Mouse (Mus musculus) hindlimb bud, embryonic 11.5 days (tissue): ENCODE data around the gene Camkv.

Experiments used
- DNase-seq: peaks from one replicate; pipeline ENCODE4 v3.0.0-alpha.2; 2012; ENCODE audit warnings: low read depth, low spot score; ENCODE audit errors: extremely low spot score

Camkv gene

DNA sequence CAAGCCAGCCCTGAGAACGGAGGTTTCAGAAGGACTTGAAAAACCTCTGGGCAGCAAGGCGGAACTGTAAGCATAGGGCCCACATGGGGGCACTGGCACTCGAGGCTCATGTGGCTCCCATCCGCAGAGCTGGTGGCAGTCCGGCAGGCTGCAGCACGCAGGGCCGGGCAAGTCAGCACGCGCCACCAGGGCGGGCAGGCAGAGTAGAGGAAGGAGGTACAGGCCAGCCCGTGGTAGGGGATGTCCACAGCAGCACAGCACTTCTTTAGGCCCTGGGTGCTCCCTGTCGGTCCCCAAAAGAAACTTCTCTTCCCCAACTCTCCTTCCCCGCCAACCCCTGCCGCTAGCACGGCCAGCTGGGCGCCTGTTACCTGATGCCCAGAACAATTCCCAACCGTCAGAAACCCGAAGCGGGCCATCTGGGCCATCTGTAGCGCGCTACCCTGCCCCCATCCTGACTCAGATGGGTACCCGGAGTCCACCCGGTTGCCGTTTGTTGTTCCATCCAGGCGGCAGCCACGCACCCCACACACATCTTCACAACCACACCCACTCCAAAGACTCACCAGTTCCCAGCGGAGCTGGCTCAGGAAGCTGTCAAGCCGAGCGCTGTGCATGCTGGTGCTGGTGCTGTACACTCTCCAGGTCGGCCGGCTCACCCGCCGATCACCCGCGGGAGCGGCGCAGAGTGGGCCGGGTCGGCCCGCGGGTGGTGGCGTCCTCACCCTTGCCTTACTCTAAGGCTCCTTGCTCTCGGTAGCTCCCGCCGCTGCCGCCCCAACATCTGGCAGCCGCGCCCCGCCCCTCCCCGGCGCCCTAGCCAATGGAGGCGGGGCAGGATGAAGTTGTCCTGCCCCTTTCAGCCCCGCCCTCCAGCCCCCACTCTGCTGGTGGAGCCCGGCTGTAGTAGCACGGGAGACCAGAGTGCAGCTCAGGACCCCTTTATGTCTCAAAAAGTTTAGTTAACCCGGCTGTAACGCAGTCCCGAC lies 50.0 kb downstream of the Camkv start, which contains the start of gene Inka1:
Inka1 (minus strand) TSS at position 749 of the 989 bp plus-strand sequence.
- no peak for DNase-seq

- no peak for DNase-seq
These were observed 50.9 kb downstream of the Camkv start for GRCm38 (mm10) chr9:107986376-107986775.

DNA sequence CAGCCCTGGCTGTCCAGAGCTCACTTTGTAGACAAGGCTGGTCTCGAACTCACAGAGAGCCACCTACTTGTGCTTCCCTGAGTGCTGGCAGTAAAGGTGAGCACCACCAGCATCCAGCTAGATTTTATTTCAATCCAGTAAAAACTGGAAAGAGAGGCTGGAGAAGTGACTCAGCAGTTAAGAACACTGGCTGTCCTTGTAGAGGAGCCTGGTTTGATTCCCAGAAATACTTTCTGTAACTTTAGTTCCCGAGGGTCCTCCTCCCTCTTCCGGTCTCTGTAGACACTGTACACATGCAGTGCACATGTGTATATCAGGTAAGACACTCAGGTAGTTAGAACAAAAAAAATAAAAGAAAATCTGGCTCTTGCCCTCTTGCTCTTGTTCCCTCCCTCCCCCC lies 52.5 kb downstream of the Camkv start:
- DNase-seq: no peak

GRCm38 (mm10) chr9:107992197-107992596 lies 56.7 kb downstream of the Camkv start, which contains the start of gene Cdhr4:
Cdhr4 (plus strand) TSS chr9:107992497.
- no peak for DNase-seq

- DNase-seq: no peak
These were observed 57.5 kb downstream of the Camkv start for GRCm38 (mm10) chr9:107993013-107993412.

DNA sequence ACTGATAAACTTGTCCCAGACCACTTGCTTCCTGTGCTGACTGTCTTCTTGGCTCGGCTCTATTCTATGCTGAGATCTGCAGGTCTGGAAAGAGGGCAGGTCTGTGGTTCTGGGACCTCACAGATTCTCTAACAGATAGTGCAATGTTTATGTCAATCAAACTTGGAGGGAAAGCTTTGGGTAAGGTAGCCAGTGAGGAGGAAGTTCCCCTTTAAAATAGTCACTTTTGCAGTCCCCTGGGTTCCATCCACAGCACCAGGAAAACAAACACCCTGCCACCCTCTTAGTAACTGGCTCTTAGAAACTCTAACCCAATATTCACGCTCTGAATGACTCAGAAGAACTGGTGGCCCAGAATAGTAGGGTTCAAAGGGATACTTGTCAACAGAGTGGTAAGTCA lies 59.0 kb downstream of the Camkv start:
- DNase-seq: no peak

DNA sequence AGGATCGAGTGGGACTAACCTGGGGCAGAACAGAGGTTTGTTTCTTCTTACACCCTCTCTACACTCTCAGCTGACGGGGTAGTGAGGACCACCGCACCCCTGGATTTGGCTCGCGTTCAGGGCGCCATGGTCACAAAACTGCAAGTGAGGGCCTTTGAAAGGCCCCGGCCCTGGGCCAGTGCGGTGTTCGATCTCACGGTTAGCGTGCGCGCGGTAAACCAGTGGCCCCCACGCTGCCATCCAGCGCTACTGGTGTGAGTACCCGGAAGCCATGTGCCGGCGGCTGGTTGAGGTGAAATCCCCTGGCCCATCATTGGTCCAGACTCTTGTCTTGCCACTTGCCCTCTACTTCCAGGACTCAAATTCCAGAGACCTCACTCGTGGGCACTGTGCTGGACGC lies 60.0 kb downstream of the Camkv start:
- no peak for DNase-seq

GRCm38 (mm10) chr9:107996049-107996448 lies 60.6 kb downstream of the Camkv start, which contains the start of gene Gm20662:
Gm20662 (plus strand) TSS chr9:107996349.
- DNase-seq: no peak
